Mouse (Mus musculus) cortical plate, adult 2 months (tissue): ENCODE data around the gene Kpna7. TPM values are rescaled to one million over a fixed set of nuclear protein-coding genes. Genes with fewer than 3 reads are reported as not detected.

Experiments used
- H3K27ac ChIP-seq: fragments of 200-500 bp; 2 replicates; pipeline ENCODE4 v1.5.1; 2012; ENCODE audit warnings: low read length, control low read depth, inconsistent platforms; ENCODE audit not compliant: insufficient read depth
- H3K4me1 ChIP-seq: fragments of 200-500 bp; 2 replicates; pipeline ENCODE4 v1.6.1; 2011; ENCODE audit warnings: low read length; ENCODE audit not compliant: control insufficient read depth, insufficient read depth
- H3K4me3 ChIP-seq: fragments of 200-500 bp; 2 replicates; pipeline ENCODE4 v1.5.1; 2011; ENCODE audit warnings: mild to moderate bottlenecking, low read length, control low read depth; ENCODE audit not compliant: insufficient read depth
- CTCF ChIP-seq: fragments of 200-500 bp; IDR thresholded peaks from 2 replicates; pipeline ENCODE4 v1.5.1; 2011; ENCODE audit warnings: mild to moderate bottlenecking, control low read depth, low read length; ENCODE audit not compliant: insufficient read depth; ENCODE audit errors: extremely low read depth
- POLR2A ChIP-seq: fragments of 200-500 bp; IDR thresholded peaks from 2 replicates; pipeline ENCODE4 v1.6.1; 2011; ENCODE audit warnings: mild to moderate bottlenecking, low read length, control low read depth; ENCODE audit not compliant: insufficient read depth; ENCODE audit errors: extremely low read depth
- polyA plus RNA-seq: library from polyadenylated mRNA; depleted of rRNA; stranded (reverse); fragments of >200 nt; gene quantifications from 2 replicates; pipeline ENCODE4 v1.2.3, GENCODE M21; 2012

Kpna7 gene
- polyA plus RNA-seq, 1 experiment, result not detected

GRCm38 (mm10) chr5:144971266-144971665 lies 112.6 kb downstream of the Kpna7 start:
- H3K27ac ChIP-seq, result no peak overlapping the region
- TF ChIP-seq POLR2A (no peak), CTCF (no peak)
- no peaks in the 10 kb centered on the region for H3K4me1 ChIP-seq
- H3K4me3 ChIP-seq, result no peak overlapping the region

- Histone ChIP-seq H3K4me1 (peaks cover 5% of the 10 kb centered on the region; the same call in 1 of the 2 replicates), H3K27ac (peak within 1 kb of the TSS; percentile 65), H3K4me3 (peak within 1 kb of the TSS; percentile 84)
- no peak for TF ChIP-seq CTCF
- peak; percentile 51; the same call in 1 of the 2 replicates for TF ChIP-seq POLR2A
Observed at GRCm38 (mm10) chr5:144965639-144966351, 118.0 kb downstream of the Kpna7 start, which contains the start of gene Smurf1. Smurf1 (minus strand) TSS chr5:144965847.

- peaks cover 5% of the 10 kb centered on the region; the same call in 1 of the 2 replicates for H3K4me1 ChIP-seq
- no peak for TF ChIP-seq POLR2A
- no peak for TF ChIP-seq CTCF
- H3K27ac ChIP-seq, result peak overlapping the region; percentile 54; the same call in 1 of the 2 replicates
- peak overlapping the region; percentile 84 for H3K4me3 ChIP-seq
Observed at GRCm38 (mm10) chr5:144964872-144965638, 118.8 kb downstream of the Kpna7 start.

- Histone ChIP-seq H3K4me3 (peak overlapping the region; percentile 84), H3K4me1 (peaks cover 5% of the 10 kb centered on the region; the same call in 1 of the 2 replicates), H3K27ac (no peak overlapping the region)
- TF ChIP-seq POLR2A, result no peak
- no peak for TF ChIP-seq CTCF
Observed at GRCm38 (mm10) chr5:144964465-144964864, 119.4 kb downstream of the Kpna7 start.

DNA sequence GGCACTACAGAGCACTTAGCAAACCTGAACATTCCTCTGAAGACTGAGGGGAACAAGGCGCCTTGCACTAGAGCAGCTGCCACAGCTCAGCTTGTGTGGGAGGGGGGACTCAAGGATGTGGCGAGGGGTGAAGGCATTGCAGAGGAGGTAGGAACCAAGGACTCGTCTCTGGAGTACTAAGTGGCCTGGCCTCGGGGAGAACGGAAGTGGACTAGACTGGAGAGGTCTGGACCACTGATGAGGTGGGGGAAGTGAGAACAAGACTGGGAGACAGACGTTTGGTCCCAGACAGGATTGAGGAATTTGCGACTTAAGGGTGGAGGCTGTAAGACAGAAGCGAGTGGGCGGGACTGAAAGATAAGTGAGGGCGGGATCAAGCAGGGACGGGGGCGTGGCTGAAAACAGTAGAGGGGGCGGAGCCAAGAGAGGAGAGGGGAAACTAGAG lies 120.0 kb downstream of the Kpna7 start:
- H3K4me3 ChIP-seq, result peak overlapping the region; percentile 84
- peaks cover 5% of the 10 kb centered on the region; the same call in 1 of the 2 replicates for H3K4me1 ChIP-seq
- no peak for TF ChIP-seq CTCF
- TF ChIP-seq POLR2A, result no peak
- H3K27ac ChIP-seq, result peak overlapping the region; percentile 1; the same call in 1 of the 2 replicates

GRCm38 (mm10) chr5:144963401-144963800 lies 120.4 kb downstream of the Kpna7 start:
- TF ChIP-seq CTCF, result no peak
- TF ChIP-seq POLR2A, result no peak
- Histone ChIP-seq H3K27ac (0 out of 2 replicates have a peak overlapping the region, but pooled peaks have one; percentile 1), H3K4me3 (peak overlapping the region; percentile 84), H3K4me1 (peaks cover 5% of the 10 kb centered on the region; the same call in 1 of the 2 replicates)

- TF ChIP-seq POLR2A, result no peak
- no peak for TF ChIP-seq CTCF
- Histone ChIP-seq H3K4me3 (no peak overlapping the region), H3K4me1 (peaks cover 10% of the 10 kb centered on the region; the same call in 1 of the 2 replicates), H3K27ac (no peak overlapping the region)
Observed at GRCm38 (mm10) chr5:144958271-144958670, 125.6 kb downstream of the Kpna7 start.

- TF ChIP-seq POLR2A, result no peak
- TF ChIP-seq CTCF, result no peak
- no peak overlapping the region for H3K4me3 ChIP-seq
- H3K27ac ChIP-seq, result no peak overlapping the region
- H3K4me1 ChIP-seq, result peaks cover 11% of the 10 kb centered on the region
Observed at GRCm38 (mm10) chr5:144954432-144954831, 129.4 kb downstream of the Kpna7 start.

GRCm38 (mm10) chr5:144952592-144952991 lies 131.2 kb downstream of the Kpna7 start:
- TF ChIP-seq POLR2A, result no peak
- TF ChIP-seq CTCF, result no peak
- H3K4me1 ChIP-seq, result peaks cover 14% of the 10 kb centered on the region
- H3K27ac ChIP-seq, result no peak overlapping the region
- H3K4me3 ChIP-seq, result no peak overlapping the region
